Mouse (Mus musculus): ENCODE measurements around the gene Cdc25a. TPM values are rescaled to one million over a fixed set of nuclear protein-coding genes. Genes with fewer than 3 reads are reported as not detected.

Cdc25a gene
- polyA plus RNA-seq, 1 experiment from 2014 or later = 13.8 TPM

DNA sequence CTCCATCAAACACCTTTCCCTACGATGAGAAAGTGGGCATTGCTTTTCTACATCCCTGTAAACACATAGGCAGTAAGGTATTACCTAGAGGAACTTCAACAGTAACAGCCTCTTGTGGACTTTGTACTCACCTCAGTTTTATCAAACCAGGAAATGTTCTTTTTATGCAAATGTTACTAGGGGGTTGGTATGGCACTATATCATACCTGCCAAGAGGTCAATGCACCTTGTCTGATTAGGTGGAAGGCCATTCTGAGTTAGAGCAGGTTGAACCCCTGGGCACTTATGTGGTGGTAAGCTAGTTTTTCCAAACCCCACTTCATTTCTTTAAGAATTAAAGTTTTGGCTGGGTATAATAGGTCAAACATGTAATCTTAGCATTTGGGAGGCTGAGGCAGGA lies 3.9 kb downstream of the Cdc25a start:
- no peak for DNase-seq
- Histone ChIP-seq H3K9ac (replicated peaks; ENCODE audit: low read length) (no peak overlapping the region), H3K27ac (replicated peaks; ENCODE audit: low read depth, low read length) (no peak overlapping the region), H3K27me3 (ENCODE audit: control insufficient read depth, insufficient read depth, low read length) (no peaks in the 10 kb centered on the region), H3K9me3 (ENCODE audit: control insufficient read depth, low read length) (no peaks in the 10 kb centered on the region), H3K4me3 (replicated peaks; ENCODE audit: low read depth, low read length) (no peak overlapping the region), H3K4me2 (ENCODE audit: low read length) (no peak overlapping the region), H3K36me3 (ENCODE audit: control insufficient read depth, insufficient read depth, low read length) (peaks cover 52% of the 10 kb centered on the region), H3K4me1 (ENCODE audit: control insufficient read depth, insufficient read depth, low read length) (peaks cover 11% of the 10 kb centered on the region; the same call in 1 of the 2 replicates)
- no peak for ATAC-seq (ENCODE audit: low FRiP score, low TSS enrichment)
- WGBS = 100% methylated on average over 1 of the region's 1 CpGs

DNA sequence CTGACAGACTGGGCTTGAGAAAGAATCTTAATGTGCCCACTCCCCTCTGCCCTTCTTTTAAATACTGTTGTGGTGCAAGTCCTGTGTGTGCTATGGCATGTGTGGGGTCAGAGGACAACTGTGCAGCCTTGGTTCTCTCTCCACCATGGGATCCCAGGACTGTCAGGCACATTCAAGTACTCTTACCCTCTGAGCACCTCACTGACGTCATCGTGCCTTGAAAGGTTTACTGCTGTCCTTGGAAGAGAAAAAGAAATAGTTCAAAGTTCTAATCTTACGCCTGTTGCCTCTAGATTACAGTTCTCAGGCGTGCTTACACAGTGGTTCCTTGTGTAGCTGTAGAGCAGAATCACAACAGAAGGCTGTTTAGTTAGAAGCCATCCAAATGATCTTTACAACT lies 10.9 kb downstream of the Cdc25a start:
- DNase-seq (no peak), ATAC-seq (ENCODE audit: low FRiP score, low TSS enrichment) (no peak)
- Histone ChIP-seq H3K4me1 (ENCODE audit: control insufficient read depth, insufficient read depth, low read length) (no peaks in the 10 kb centered on the region), H3K27me3 (ENCODE audit: control insufficient read depth, insufficient read depth, low read length) (no peaks in the 10 kb centered on the region), H3K36me3 (ENCODE audit: control insufficient read depth, insufficient read depth, low read length) (peaks cover 98% of the 10 kb centered on the region), H3K9ac (replicated peaks; ENCODE audit: low read length) (no peak overlapping the region), H3K27ac (replicated peaks; ENCODE audit: low read depth, low read length) (no peak overlapping the region), H3K4me3 (replicated peaks; ENCODE audit: low read depth, low read length) (no peak overlapping the region), H3K4me2 (ENCODE audit: low read length) (no peak overlapping the region), H3K9me3 (ENCODE audit: control insufficient read depth, low read length) (no peaks in the 10 kb centered on the region)
- WGBS = 90% methylated on average over 4 of the region's 4 CpGs

GRCm38 (mm10) chr9:109887321-109887720 lies 11.9 kb downstream of the Cdc25a start:
- H3K27me3 ChIP-seq (ENCODE audit: control insufficient read depth, insufficient read depth, low read length) = no peaks in the 10 kb centered on the region
- no peak overlapping the region for H3K4me2 ChIP-seq (ENCODE audit: low read length)
- H3K36me3 ChIP-seq (ENCODE audit: control insufficient read depth, insufficient read depth, low read length) = peaks cover 98% of the 10 kb centered on the region
- no peak overlapping the region for H3K4me3 ChIP-seq (replicated peaks; ENCODE audit: low read depth, low read length)
- 92% methylated on average over 5 of the region's 5 CpGs for WGBS
- no peaks in the 10 kb centered on the region for H3K9me3 ChIP-seq (ENCODE audit: control insufficient read depth, low read length)
- no peak overlapping the region for H3K9ac ChIP-seq (replicated peaks; ENCODE audit: low read length)
- no peak for DNase-seq
- H3K27ac ChIP-seq (replicated peaks; ENCODE audit: low read depth, low read length) = no peak overlapping the region
- H3K4me1 ChIP-seq (ENCODE audit: control insufficient read depth, insufficient read depth, low read length) = no peaks in the 10 kb centered on the region
- ATAC-seq (ENCODE audit: low FRiP score, low TSS enrichment) = no peak

GRCm38 (mm10) chr9:109891501-109891900 lies 16.1 kb downstream of the Cdc25a start:
- H3K27ac ChIP-seq (replicated peaks; ENCODE audit: low read depth, low read length) = no peak overlapping the region
- H3K9ac ChIP-seq (replicated peaks; ENCODE audit: low read length) = no peak overlapping the region
- no peak for DNase-seq
- H3K4me3 ChIP-seq (replicated peaks; ENCODE audit: low read depth, low read length) = no peak overlapping the region
- peaks cover 69% of the 10 kb centered on the region for H3K36me3 ChIP-seq (ENCODE audit: control insufficient read depth, insufficient read depth, low read length)
- H3K4me1 ChIP-seq (ENCODE audit: control insufficient read depth, insufficient read depth, low read length) = no peaks in the 10 kb centered on the region
- H3K9me3 ChIP-seq (ENCODE audit: control insufficient read depth, low read length) = no peaks in the 10 kb centered on the region
- no peak overlapping the region for H3K4me2 ChIP-seq (ENCODE audit: low read length)
- ATAC-seq (ENCODE audit: low FRiP score, low TSS enrichment) = no peak
- WGBS = 95% methylated on average over 8 of the region's 8 CpGs
- no peaks in the 10 kb centered on the region for H3K27me3 ChIP-seq (ENCODE audit: control insufficient read depth, insufficient read depth, low read length)

DNA sequence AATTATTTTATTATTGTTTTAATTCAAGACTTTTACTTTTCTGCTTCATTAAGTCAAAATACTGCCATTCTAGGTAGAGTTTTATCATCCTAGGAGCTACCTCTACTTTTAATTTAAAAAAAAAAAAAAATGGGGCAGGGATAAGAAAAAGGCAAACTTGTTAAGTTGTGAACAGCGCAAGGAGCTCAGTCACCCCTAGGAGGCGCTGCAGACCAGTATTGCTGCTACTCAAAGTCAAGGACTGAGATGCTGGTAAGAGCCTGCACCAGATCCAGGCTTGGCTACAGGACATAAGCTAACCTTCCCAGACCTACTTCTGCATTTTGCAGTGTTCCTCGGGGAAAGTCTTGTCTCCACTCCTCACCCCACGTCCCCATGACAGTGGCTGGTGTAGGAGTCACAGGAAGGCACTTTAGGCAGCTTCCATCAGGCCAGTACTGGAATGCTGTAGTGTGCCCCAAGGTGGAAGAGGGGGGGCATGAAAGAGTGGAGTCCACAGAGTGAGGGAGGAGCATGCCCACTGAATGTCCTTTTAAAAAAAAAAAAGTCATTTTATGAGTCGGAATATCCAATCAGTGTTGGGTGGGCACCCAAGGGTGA lies 17.4 kb downstream of the Cdc25a start:
- no peak overlapping the region for H3K4me3 ChIP-seq (replicated peaks; ENCODE audit: low read depth, low read length)
- 0 out of 2 replicates have a peak, but pooled peaks have one; percentile 27 for ATAC-seq (ENCODE audit: low FRiP score, low TSS enrichment)
- no peak overlapping the region for H3K4me2 ChIP-seq (ENCODE audit: low read length)
- H3K9ac ChIP-seq (replicated peaks; ENCODE audit: low read length) = no peak overlapping the region
- no peaks in the 10 kb centered on the region for H3K27me3 ChIP-seq (ENCODE audit: control insufficient read depth, insufficient read depth, low read length)
- 71% methylated on average over 5 of the region's 5 CpGs for WGBS
- H3K4me1 ChIP-seq (ENCODE audit: control insufficient read depth, insufficient read depth, low read length) = no peaks in the 10 kb centered on the region
- peaks cover 59% of the 10 kb centered on the region for H3K36me3 ChIP-seq (ENCODE audit: control insufficient read depth, insufficient read depth, low read length)
- no peak overlapping the region for H3K27ac ChIP-seq (replicated peaks; ENCODE audit: low read depth, low read length)
- DNase-seq = peak; percentile 86
- H3K9me3 ChIP-seq (ENCODE audit: control insufficient read depth, low read length) = no peaks in the 10 kb centered on the region

DNA sequence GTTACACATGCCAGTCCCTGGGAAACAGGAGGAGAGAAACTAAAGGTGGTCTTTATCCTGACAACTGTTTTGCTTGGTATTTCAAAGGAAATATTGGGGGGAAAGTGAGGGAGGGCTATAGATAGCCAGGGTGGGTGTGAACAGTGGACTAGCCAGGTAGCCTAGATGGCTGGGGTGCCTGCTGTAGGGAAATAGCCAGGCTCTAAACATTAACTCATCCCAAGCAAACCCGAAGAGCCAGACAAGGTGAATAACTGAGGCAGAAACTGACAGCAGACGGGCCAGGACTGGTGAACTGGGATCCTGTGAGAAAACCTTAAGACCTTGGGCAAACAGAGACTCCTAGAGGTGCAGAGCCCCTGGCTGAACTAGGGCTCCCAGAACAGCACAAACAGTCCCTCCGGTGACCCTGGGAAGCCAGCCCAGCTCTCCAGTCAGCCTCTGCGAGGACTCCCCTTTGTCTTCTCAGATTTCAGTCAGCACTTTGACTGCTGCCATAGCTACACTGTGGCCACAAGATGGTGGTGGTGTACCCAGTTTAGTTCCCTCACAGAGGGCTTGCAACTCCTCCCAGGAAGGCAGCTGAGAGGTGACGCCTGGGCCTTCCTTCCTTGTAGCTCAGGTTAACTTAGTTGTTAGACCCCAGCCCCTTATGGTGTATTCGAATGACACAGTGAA lies 19.2 kb downstream of the Cdc25a start:
- WGBS = 33% methylated on average over 6 of the region's 6 CpGs
- DNase-seq (peak; percentile 91), ATAC-seq (ENCODE audit: low FRiP score, low TSS enrichment) (peak; percentile 64)
- Histone ChIP-seq H3K4me3 (replicated peaks; ENCODE audit: low read depth, low read length) (no peak overlapping the region), H3K9ac (replicated peaks; ENCODE audit: low read length) (peak overlapping the region; percentile 36; the same call in 1 of the 2 replicates), H3K36me3 (ENCODE audit: control insufficient read depth, insufficient read depth, low read length) (peaks cover 41% of the 10 kb centered on the region), H3K27me3 (ENCODE audit: control insufficient read depth, insufficient read depth, low read length) (no peaks in the 10 kb centered on the region), H3K27ac (replicated peaks; ENCODE audit: low read depth, low read length) (peak overlapping the region; percentile 72), H3K9me3 (ENCODE audit: control insufficient read depth, low read length) (no peaks in the 10 kb centered on the region), H3K4me1 (ENCODE audit: control insufficient read depth, insufficient read depth, low read length) (no peaks in the 10 kb centered on the region), H3K4me2 (ENCODE audit: low read length) (no peak overlapping the region)

GRCm38 (mm10) chr9:109895593-109895992 lies 20.2 kb downstream of the Cdc25a start:
- Histone ChIP-seq H3K4me3 (replicated peaks; ENCODE audit: low read depth, low read length) (no peak overlapping the region), H3K27me3 (ENCODE audit: control insufficient read depth, insufficient read depth, low read length) (no peaks in the 10 kb centered on the region), H3K27ac (replicated peaks; ENCODE audit: low read depth, low read length) (no peak overlapping the region), H3K4me2 (ENCODE audit: low read length) (no peak overlapping the region), H3K9ac (replicated peaks; ENCODE audit: low read length) (no peak overlapping the region), H3K4me1 (ENCODE audit: control insufficient read depth, insufficient read depth, low read length) (no peaks in the 10 kb centered on the region), H3K9me3 (ENCODE audit: control insufficient read depth, low read length) (no peaks in the 10 kb centered on the region), H3K36me3 (ENCODE audit: control insufficient read depth, insufficient read depth, low read length) (peaks cover 31% of the 10 kb centered on the region)
- WGBS = 90% methylated on average over 6 of the region's 6 CpGs
- DNase-seq = no peak
- no peak for ATAC-seq (ENCODE audit: low FRiP score, low TSS enrichment)

DNA sequence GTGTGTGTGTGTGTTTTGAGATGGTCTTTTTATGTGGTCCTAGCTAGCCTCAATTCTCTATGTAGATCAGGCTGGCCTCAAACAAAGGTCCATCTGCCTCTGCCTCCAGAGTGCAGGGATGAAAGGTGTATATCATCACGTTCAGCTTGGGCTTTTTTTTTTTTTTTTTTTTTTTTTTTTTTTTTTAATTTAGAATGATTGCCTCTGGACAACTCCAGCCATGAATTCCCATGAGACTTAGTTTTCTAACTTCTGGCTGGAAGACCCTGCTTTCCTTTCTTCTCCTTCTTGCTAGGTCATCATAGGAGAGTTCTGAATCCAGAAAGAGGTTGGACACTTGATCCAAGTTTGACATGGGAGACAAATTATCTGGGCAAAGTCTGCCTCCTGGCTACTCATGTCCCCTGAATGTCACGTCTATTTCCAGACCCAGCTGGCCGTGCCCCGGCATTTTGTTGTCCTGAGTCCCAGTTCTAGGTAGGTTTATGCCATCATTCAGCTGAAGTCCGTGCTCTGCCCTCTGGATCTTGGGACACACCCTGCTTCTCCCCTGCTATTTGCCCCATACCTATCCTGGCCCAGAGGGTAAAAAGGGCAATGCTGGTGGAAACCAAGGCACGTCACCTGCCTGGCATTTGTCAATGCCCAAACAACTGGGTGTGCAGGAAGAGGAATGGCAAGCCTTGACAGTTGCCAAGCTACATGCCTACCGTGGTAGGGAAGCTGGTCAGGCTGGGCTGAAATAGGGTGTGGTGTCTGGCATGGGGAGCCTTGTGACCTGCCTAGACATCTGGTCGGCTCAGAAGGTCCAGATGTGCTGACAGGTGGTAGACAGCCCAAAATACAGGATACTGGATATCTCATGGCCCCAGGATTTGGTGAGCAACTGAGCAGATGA lies 21.1 kb downstream of the Cdc25a start:
- no peak for DNase-seq
- H3K27ac ChIP-seq (replicated peaks; ENCODE audit: low read depth, low read length) = no peak overlapping the region
- no peak overlapping the region for H3K4me2 ChIP-seq (ENCODE audit: low read length)
- H3K9me3 ChIP-seq (ENCODE audit: control insufficient read depth, low read length) = no peaks in the 10 kb centered on the region
- H3K4me3 ChIP-seq (replicated peaks; ENCODE audit: low read depth, low read length) = no peak overlapping the region
- peaks cover 21% of the 10 kb centered on the region for H3K36me3 ChIP-seq (ENCODE audit: control insufficient read depth, insufficient read depth, low read length)
- H3K9ac ChIP-seq (replicated peaks; ENCODE audit: low read length) = no peak overlapping the region
- H3K27me3 ChIP-seq (ENCODE audit: control insufficient read depth, insufficient read depth, low read length) = no peaks in the 10 kb centered on the region
- H3K4me1 ChIP-seq (ENCODE audit: control insufficient read depth, insufficient read depth, low read length) = no peaks in the 10 kb centered on the region
- no peak for ATAC-seq (ENCODE audit: low FRiP score, low TSS enrichment)
- 85% methylated on average over 8 of the region's 8 CpGs for WGBS

Measured in midbrain, embryonic 14.5 days (tissue).